Mouse (Mus musculus): Measurements from ENCODE around the gene Zbtb39. TPM values are rescaled to one million over a fixed set of nuclear protein-coding genes. Genes with fewer than 3 reads are reported as not detected.
A peak's percentile ranks its signal among the peaks of the same experiment; 100 is the strongest.
"Not testable (repeated sequence)": the region's sequence is repeated elsewhere in the genome, so short reads cannot be mapped to it uniquely, and the experiment has no call there.

The Zbtb39 gene
- total RNA-seq, 2 experiments from 2014 or later, result 10.4 to 10.7 TPM

GRCm38 (mm10) chr10:127736916-127737315 is 2.4 kb upstream of the Zbtb39 start:
- no peak for DNase-seq (ENCODE audit: low spot score in 2 of 2)

- no peak for DNase-seq (ENCODE audit: low spot score in 2 of 2)
Measured at GRCm38 (mm10) chr10:127737552-127737951, 1.8 kb upstream of the Zbtb39 start.

GRCm38 (mm10) chr10:127738151-127738882 is 1.0 kb upstream of the Zbtb39 start:
- DNase-seq (ENCODE audit: low spot score in 2 of 2), result peak in 1 of 2 experiments; percentile 42

DNA sequence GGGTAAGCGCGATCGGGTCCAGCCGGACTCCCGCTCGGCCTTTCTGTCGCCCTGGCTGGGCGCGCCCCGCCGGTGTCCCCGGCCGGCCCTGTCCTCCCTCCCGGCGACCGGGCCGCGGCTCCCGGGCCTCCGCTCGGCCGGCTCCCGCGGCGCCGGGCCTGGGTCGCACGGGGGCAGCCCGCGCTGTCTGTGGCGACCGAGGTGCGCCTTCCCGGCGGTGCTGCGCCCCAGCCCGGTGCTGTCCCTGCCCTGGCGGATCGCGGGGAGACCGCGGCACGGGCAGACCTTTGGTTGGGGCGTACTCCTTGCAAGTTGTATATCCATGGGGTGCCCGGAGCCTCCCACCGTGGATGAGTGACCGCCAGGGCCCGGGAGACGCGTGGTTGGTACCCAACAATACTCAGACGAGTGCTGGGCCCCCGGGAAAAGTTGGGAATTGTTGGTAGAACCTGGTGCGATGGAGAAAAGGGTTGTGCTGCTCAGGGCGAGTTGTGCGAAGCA is 373 bp downstream of the Zbtb39 start:
- peak in 1 of 2 experiments; percentile 36 for DNase-seq (ENCODE audit: low spot score in 2 of 2)

- peak; percentile 47 to 59 for DNase-seq (ENCODE audit: low spot score in 2 of 2)
Measured at GRCm38 (mm10) chr10:127744661-127745060, 5.3 kb downstream of the Zbtb39 start.

- no peak for DNase-seq (ENCODE audit: low spot score in 2 of 2)
Measured at GRCm38 (mm10) chr10:127745886-127746285, 6.5 kb downstream of the Zbtb39 start.

DNA sequence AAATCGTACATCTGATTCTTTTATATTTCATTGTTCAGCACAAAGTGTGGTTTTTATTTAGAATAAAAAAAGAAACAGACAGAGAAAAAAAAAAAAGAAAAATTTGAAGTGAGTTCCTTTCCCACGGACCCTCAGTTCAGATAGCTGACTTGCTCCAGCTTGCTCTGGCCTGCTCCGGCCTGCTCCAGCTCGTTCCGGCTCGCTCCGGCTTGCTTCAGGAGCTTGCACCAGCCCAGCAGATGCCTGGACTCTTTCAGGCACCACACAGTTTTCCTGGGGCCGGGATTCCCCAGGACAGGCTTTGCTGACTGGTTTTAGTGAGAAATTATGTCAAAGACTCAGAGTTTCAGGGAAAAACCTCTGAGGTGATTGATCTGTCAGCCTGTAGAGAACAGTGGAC is 7.9 kb downstream of the Zbtb39 start:
- DNase-seq (ENCODE audit: low spot score in 2 of 2), result peak in 1 of 2 experiments; percentile 7

- DNase-seq (ENCODE audit: low spot score in 2 of 2), result peak in 1 of 2 experiments; percentile 15
Measured at GRCm38 (mm10) chr10:127748847-127749612, 9.7 kb downstream of the Zbtb39 start.

DNA sequence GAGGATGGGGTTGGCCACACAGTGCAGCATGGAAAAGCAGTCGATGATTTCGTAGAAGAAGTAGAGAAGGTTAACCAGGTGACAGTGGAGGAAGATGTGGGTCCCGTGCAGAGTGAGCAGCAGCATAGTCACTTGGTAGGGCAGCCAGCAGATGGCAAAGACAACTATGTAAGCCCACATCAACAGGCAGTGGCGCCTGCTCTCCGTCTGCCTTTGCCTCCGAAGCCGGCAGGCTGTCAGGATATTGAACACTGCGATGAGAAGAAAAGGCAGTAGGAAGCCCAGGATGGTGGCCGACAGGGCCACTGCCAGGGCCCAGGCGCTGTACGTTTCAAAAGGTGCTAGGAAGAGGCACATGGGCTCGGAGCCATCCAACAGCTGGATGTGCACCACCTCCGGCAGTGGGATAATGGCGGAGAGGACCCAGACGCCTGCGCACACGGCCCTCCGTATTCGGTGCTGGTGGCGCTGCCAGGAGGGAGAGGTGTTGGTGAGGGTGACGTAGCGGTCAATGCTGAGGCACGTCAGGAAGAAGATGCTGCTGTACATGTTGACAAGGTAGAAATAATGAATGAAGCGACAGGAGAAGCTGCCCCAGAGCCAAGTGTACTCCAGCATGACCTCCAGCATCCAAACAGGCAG is 10.9 kb downstream of the Zbtb39 start:
- peak in 1 of 2 experiments; percentile 32 for DNase-seq (ENCODE audit: low spot score in 2 of 2)

- DNase-seq (ENCODE audit: low spot score in 2 of 2), result no peak
Measured at GRCm38 (mm10) chr10:127751548-127751947, 12.2 kb downstream of the Zbtb39 start, which contains the start of gene Gpr182. Gpr182 (minus strand) TSS chr10:127751732.

DNA sequence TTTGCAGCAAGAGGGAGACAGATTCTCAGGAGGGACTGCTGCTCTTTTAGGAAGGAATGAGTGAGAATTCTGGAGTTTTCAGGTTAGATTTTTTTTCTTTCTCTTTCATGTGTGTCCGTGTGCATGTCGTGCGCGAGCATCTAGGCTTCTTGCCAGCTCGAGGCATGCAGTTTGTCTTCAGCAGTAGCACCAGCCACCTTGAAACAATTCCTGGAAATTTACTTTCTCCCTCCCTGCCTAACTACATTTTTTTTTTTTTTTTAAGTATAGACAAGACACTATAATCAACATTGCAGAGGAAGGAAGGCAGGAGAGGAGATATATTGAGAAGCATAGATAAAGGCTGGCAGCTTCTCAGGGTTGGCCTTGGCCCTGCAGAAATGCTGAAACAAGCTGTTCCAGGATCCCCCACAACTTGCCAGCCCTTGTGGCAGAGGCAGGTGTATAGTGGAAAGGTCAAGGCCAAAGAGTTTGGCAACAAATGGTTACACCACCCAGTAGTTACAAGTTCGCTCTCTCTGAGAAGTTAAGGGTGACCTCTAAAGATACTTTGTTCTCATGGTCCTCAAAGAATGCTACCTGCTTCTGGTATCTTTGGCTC is 15.3 kb downstream of the Zbtb39 start:
- no peak for DNase-seq (ENCODE audit: low spot score in 2 of 2)

- no peak for DNase-seq (ENCODE audit: low spot score in 2 of 2)
Measured at GRCm38 (mm10) chr10:127755246-127755645, 15.9 kb downstream of the Zbtb39 start.

GRCm38 (mm10) chr10:127755770-127756468 is 16.6 kb downstream of the Zbtb39 start:
- peak in 1 of 2 experiments; percentile 7 for DNase-seq (ENCODE audit: low spot score in 2 of 2)

DNA sequence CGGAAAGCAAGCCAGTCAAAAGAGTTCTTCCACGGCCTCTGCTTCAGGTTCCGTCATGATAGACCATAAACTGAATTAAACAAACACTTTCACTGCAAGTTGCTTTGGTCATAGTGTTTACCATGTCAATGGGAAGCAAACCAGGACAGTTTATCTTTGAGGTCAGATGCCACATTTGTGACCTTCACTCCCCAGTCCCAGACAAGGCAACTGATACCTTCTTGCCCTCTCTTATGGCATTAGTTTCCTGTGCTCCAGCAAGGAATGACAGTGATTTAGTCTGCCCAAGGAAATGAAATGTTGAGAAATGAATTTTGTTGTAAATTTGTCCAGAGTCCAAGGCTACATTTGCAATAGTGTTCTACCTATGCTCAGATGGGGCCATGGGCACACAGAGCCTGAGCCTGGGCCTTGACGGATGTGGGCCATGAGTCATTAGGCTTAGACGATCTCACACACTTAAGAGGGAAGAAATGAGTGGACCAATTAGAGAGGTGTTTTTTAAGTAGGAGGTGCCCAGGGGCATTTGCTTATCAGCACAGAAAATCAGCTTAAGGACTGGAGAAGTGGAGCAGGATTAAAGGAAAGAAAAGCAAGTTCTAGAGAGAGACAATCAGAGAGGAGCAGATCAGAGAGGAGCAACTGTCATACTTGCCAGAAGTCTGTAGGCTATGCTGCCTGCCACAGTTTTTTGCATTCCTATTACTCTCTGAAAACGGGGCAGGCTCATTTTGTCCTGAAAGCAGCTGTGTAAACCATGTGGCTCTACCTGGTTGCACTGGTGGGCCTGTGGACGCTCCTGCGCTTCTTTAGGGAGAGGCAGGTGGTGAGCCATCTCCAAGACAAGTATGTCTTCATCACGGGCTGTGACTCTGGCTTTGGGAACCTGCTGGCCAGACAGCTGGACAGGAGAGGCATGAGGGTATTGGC is 20.1 kb downstream of the Zbtb39 start, which contains the start of the genes Rdh1 and Rdh16f1:
Rdh1 (plus strand) TSS at position 541 of the 930 bp plus-strand sequence.
Rdh16f1 (plus strand) TSS at position 607 of the 930 bp plus-strand sequence.
- no peak for DNase-seq (ENCODE audit: low spot score in 2 of 2)

DNA sequence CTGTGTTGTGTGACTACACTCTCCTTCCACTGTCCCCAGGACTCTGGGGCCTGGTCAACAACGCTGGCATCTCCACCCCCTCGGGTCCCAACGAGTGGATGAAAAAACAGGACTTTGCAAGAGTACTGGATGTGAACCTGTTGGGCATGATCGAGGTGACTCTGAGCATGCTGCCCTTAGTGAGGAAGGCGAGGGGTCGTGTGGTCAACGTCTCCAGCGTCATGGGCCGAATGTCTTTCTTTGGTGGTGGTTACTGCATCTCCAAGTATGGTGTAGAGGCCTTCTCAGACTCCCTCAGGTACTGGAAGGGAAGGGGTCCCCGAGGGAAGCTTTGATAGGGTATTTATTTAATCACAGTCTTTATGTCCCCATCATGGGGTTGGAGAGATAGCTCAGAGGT is 23.6 kb downstream of the Zbtb39 start:
- not testable (repeated sequence) for DNase-seq (ENCODE audit: low spot score in 2 of 2)

DNA sequence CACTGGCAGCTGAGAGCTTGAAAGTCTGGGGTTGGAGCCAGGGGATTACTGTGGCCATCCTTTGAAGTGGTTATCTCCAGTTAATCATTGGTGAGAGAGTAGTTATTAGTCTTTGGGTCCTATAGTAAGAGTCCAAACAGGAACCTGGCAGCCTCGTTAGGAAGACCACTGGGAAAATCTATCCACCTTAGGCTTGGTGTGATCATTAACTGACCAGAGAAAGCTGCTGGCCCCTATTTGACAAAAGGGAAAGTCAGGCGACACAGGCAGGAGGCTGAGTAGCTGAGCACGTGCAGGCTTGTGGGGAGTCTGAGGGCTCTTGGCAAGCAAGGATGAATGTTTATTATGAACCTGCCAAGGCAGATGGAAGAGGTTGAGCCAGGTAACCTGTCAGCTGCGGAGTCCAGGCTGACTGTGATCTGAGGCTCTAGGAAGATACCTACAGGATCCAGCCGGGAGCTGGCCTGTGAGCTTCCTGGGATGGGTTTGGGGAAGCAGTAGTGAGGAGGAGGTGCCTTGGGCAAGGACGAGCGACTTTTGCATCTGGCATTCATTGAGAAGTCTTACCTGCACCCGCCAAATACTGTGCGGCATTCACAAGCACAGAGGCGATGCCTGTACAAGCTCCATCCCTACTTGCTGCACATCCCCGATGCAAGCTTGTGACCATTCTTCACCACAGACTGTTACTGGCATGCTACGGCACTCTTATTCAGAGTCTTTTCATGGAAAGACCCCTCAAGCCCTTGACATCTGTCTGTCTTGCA is 24.8 kb downstream of the Zbtb39 start:
- no peak for DNase-seq (ENCODE audit: low spot score in 2 of 2)

GRCm38 (mm10) chr10:127766564-127766963 is 27.2 kb downstream of the Zbtb39 start:
- DNase-seq (ENCODE audit: low spot score in 2 of 2), result no peak

GRCm38 (mm10) chr10:127776011-127776410 is 36.7 kb downstream of the Zbtb39 start, which contains the start of gene Rdh9:
Rdh9 (plus strand) TSS chr10:127776386.
- no peak for DNase-seq (ENCODE audit: low spot score in 2 of 2)
